Mouse (Mus musculus) CH12.LX (cell line): ENCODE results near the gene Fut11. TPM values are rescaled to one million over a fixed set of nuclear protein-coding genes. Genes with fewer than 3 reads are reported as not detected.

ENCODE experiments used
- DNase-seq: peaks from one replicate; pipeline ENCODE4 v3.0.0-alpha.2; 2013; ENCODE audit errors: extremely low read depth
- H3K27ac ChIP-seq: 2 replicates; pipeline ENCODE4 v1.5.1; 2012; ENCODE audit warnings: low read depth, mild to moderate bottlenecking, control low read depth, moderate library complexity; ENCODE audit not compliant: insufficient read depth
- H3K27me3 ChIP-seq: replicated peaks from 2 replicates; pipeline ENCODE3; 2012; ENCODE audit warnings: inconsistent platforms
- H3K36me3 ChIP-seq, 2 experiments: replicated peaks in 1 of 2; 2 replicates each; pipeline versions ENCODE3 to v1.6.1; 2012; ENCODE audit warnings: inconsistent platforms in 1 of 2, low read length in 1 of 2, mild to moderate bottlenecking in 1 of 2, mixed read lengths in 1 of 2, moderate library complexity in 1 of 2; ENCODE audit not compliant: control insufficient read depth in 1 of 2, insufficient read depth in 1 of 2
- H3K4me1 ChIP-seq, 2 experiments: 2 replicates each; pipeline ENCODE4 v1.6.1; 2012; ENCODE audit warnings: inconsistent platforms in 1 of 2, moderate library complexity in 1 of 2; ENCODE audit not compliant: insufficient read depth in 2 of 2, control insufficient read depth in 1 of 2
- H3K4me2 ChIP-seq: 2 replicates; pipeline ENCODE4 v1.6.1; 2012; ENCODE audit warnings: low read depth, mild to moderate bottlenecking, control low read depth; ENCODE audit not compliant: poor library complexity, insufficient read depth, severe bottlenecking
- H3K4me3 ChIP-seq, 3 experiments: fragments of 150-350 bp in 1 of 3; sonication (generic) in 1 of 3; replicated peaks in 1 of 3; 2 replicates each; pipeline versions ENCODE3 to v1.5.1; 2011 to 2012; ENCODE audit warnings: low read depth in 2 of 3, low read length in 2 of 3, mild to moderate bottlenecking in 2 of 3, moderate library complexity in 2 of 3, control low read depth in 1 of 3, improper control_type of control experiment in 1 of 3, inconsistent platforms in 1 of 3, mixed read lengths in 1 of 3; ENCODE audit not compliant: poor library complexity in 1 of 3
- H3K79me2 ChIP-seq: replicated peaks from 2 replicates; pipeline ENCODE4 v1.6.1; 2012; ENCODE audit warnings: mild to moderate bottlenecking, moderate library complexity; ENCODE audit not compliant: control insufficient read depth, poor library complexity, insufficient read depth, severe bottlenecking; ENCODE audit errors: extremely low read depth
- H3K9ac ChIP-seq: 2 replicates; pipeline ENCODE4 v1.6.1; 2012; ENCODE audit warnings: low read depth, mild to moderate bottlenecking, control low read depth, moderate library complexity; ENCODE audit not compliant: insufficient read depth
- H3K9me3 ChIP-seq: replicated peaks from 2 replicates; pipeline ENCODE3; 2012; ENCODE audit warnings: low read length, inconsistent platforms, mixed read lengths
- CHD1 ChIP-seq: IDR thresholded peaks from 2 replicates; pipeline ENCODE4 v1.6.1; 2012; ENCODE audit warnings: low read depth, low read length, improper control_type of control experiment, inconsistent platforms
- CHD2 ChIP-seq: IDR thresholded peaks from 2 replicates; pipeline ENCODE4 v1.6.1; 2011; ENCODE audit warnings: low read length, improper control_type of control experiment
- CTCF ChIP-seq, 2 experiments: IDR thresholded peaks in 1 of 2; conservative IDR thresholded peaks in 1 of 2; 2 replicates each; pipeline ENCODE4 v1.5.1; 2011 to 2012; ENCODE audit warnings: low read depth in 2 of 2, low read length in 2 of 2, improper control_type of control experiment in 1 of 2, inconsistent platforms in 1 of 2, mild to moderate bottlenecking in 1 of 2, moderate library complexity in 1 of 2
- E2F4 ChIP-seq: IDR thresholded peaks from 2 replicates; pipeline ENCODE4 v1.6.1; 2011; ENCODE audit warnings: low read depth, low read length, improper control_type of control experiment; ENCODE audit not compliant: insufficient replicate concordance
- ELF1 ChIP-seq: IDR thresholded peaks from 2 replicates; pipeline ENCODE4 v1.6.1; 2014; ENCODE audit warnings: low read depth, mild to moderate bottlenecking, inconsistent platforms, low read length, improper control_type of control experiment
- EP300 ChIP-seq: IDR thresholded peaks from 2 replicates; pipeline ENCODE4 v1.6.1; 2011; ENCODE audit warnings: low read length, improper control_type of control experiment
- GABPA ChIP-seq: IDR thresholded peaks from 2 replicates; pipeline ENCODE4 v1.6.1; 2012; ENCODE audit warnings: low read depth, low read length, improper control_type of control experiment, inconsistent platforms; ENCODE audit not compliant: insufficient replicate concordance
- HCFC1 ChIP-seq: IDR thresholded peaks from 2 replicates; pipeline ENCODE4 v1.6.1; 2012; ENCODE audit warnings: low read depth, mild to moderate bottlenecking, inconsistent platforms, low read length, improper control_type of control experiment
- IRF4 ChIP-seq: IDR thresholded peaks from 2 replicates; pipeline ENCODE4 v1.6.1; 2014; ENCODE audit warnings: low read depth, mild to moderate bottlenecking, inconsistent platforms, low read length, improper control_type of control experiment
- JUN ChIP-seq: IDR thresholded peaks from 2 replicates; pipeline ENCODE4 v1.6.1; 2011; ENCODE audit warnings: low read depth, mild to moderate bottlenecking, low read length, improper control_type of control experiment, moderate library complexity; ENCODE audit not compliant: insufficient read depth
- JUND ChIP-seq: conservative IDR thresholded peaks from 2 replicates; pipeline ENCODE4 v1.6.1; 2011; ENCODE audit warnings: low read depth, low read length, improper control_type of control experiment
- MAX ChIP-seq: IDR thresholded peaks from 2 replicates; pipeline ENCODE4 v1.6.1; 2011; ENCODE audit warnings: low read length, improper control_type of control experiment
- MAZ ChIP-seq: IDR thresholded peaks from 2 replicates; pipeline ENCODE4 v1.6.1; 2012; ENCODE audit warnings: low read depth, mild to moderate bottlenecking, inconsistent platforms, low read length, improper control_type of control experiment, moderate library complexity
- MEF2A ChIP-seq: IDR thresholded peaks from 2 replicates; pipeline ENCODE4 v1.6.1; 2014; ENCODE audit warnings: low read depth, mild to moderate bottlenecking, inconsistent platforms, low read length, improper control_type of control experiment, borderline replicate concordance
- MXI1 ChIP-seq: IDR thresholded peaks from 2 replicates; pipeline ENCODE4 v1.6.1; 2011; ENCODE audit warnings: mild to moderate bottlenecking, low read depth, low read length, improper control_type of control experiment
- MYC ChIP-seq: IDR thresholded peaks from 2 replicates; pipeline ENCODE4 v1.6.1; 2011; ENCODE audit warnings: low read depth, mild to moderate bottlenecking, improper control_type of control experiment, low read length
- NELFE ChIP-seq: IDR thresholded peaks from 2 replicates; pipeline ENCODE4 v1.6.1; 2011; ENCODE audit warnings: low read depth, low read length, improper control_type of control experiment
- NRF1 ChIP-seq: IDR thresholded peaks from 2 replicates; pipeline ENCODE4 v1.6.1; 2014; ENCODE audit warnings: low read depth, mild to moderate bottlenecking, inconsistent platforms, low read length, improper control_type of control experiment, moderate library complexity
- PAX5 ChIP-seq: IDR thresholded peaks from 2 replicates; pipeline ENCODE4 v1.6.1; 2012; ENCODE audit warnings: low read length, inconsistent platforms, mixed read lengths
- POLR2A ChIP-seq: IDR thresholded peaks from 2 replicates; pipeline ENCODE4 v1.6.1; 2011; ENCODE audit warnings: low read depth, mild to moderate bottlenecking, improper control_type of control experiment, low read length
- POLR2AphosphoS2 ChIP-seq: IDR thresholded peaks from 2 replicates; pipeline ENCODE4 v1.6.1; 2011; ENCODE audit warnings: low read depth, low read length, improper control_type of control experiment
- RAD21 ChIP-seq: IDR thresholded peaks from 2 replicates; pipeline ENCODE4 v1.6.1; 2011; ENCODE audit warnings: low read depth, mild to moderate bottlenecking, low read length, improper control_type of control experiment, moderate library complexity
- RCOR1 ChIP-seq: conservative IDR thresholded peaks from 2 replicates; pipeline ENCODE4 v1.6.1; 2012; ENCODE audit warnings: low read depth, mild to moderate bottlenecking, inconsistent platforms, low read length, improper control_type of control experiment
- SIN3A ChIP-seq: IDR thresholded peaks from 2 replicates; pipeline ENCODE4 v1.6.1; 2012; ENCODE audit warnings: low read length, improper control_type of control experiment, inconsistent platforms
- SMC3 ChIP-seq: IDR thresholded peaks from 2 replicates; pipeline ENCODE4 v1.6.1; 2011; ENCODE audit warnings: low read depth, low read length, improper control_type of control experiment
- TBP ChIP-seq: conservative IDR thresholded peaks from 2 replicates; pipeline ENCODE4 v1.6.1; 2011; ENCODE audit warnings: low read depth, low read length, improper control_type of control experiment
- TCF12 ChIP-seq: IDR thresholded peaks from 2 replicates; pipeline ENCODE4 v1.6.1; 2014; ENCODE audit warnings: low read depth, mild to moderate bottlenecking, inconsistent platforms, low read length, improper control_type of control experiment
- USF1 ChIP-seq: IDR thresholded peaks from 2 replicates; pipeline ENCODE4 v1.6.1; 2014; ENCODE audit warnings: low read depth, mild to moderate bottlenecking, inconsistent platforms, low read length, improper control_type of control experiment
- USF2 ChIP-seq: conservative IDR thresholded peaks from 2 replicates; pipeline ENCODE4 v1.6.1; 2011; ENCODE audit warnings: low read depth, low read length, improper control_type of control experiment
- ZC3H11A ChIP-seq: IDR thresholded peaks from 2 replicates; pipeline ENCODE4 v1.6.1; 2012; ENCODE audit warnings: low read depth, mild to moderate bottlenecking, inconsistent platforms, low read length, improper control_type of control experiment
- ZKSCAN1 ChIP-seq: IDR thresholded peaks from 2 replicates; pipeline ENCODE4 v1.6.1; 2012; ENCODE audit warnings: low read depth, inconsistent platforms, low read length, improper control_type of control experiment, borderline replicate concordance
- ZNF384 ChIP-seq: IDR thresholded peaks from 2 replicates; pipeline ENCODE4 v1.6.1; 2012; ENCODE audit warnings: low read depth, low read length, improper control_type of control experiment, inconsistent platforms
- dilution Hi-C: fragments of 300-500 bp; cut with MboI; formaldehyde crosslinking; loops from 2 replicates; pipeline ENCODE4 v1.14.3; 2020; ENCODE audit warnings: low sequenced_read_pairs; ENCODE audit not compliant: extremely low pct_unique_long_range_greater_than_20kb, extremely low pct_ligation_motif_present
- in situ Hi-C: fragments of 300-500 bp; cut with MboI; formaldehyde crosslinking; loops from 3 replicates; pipeline ENCODE4 v1.14.3; 2019; ENCODE audit warnings: low sequenced_read_pairs, low pct_ligation_motif_present, low pct_unique_long_range_greater_than_20kb, mixed read lengths
- polyA plus RNA-seq: library from polyadenylated mRNA; unstranded; fragments of >175 nt; gene quantifications from 2 replicates; pipeline ENCODE4 v1.2.1, GENCODE M21; 2012; ENCODE audit warnings: low read depth; ENCODE audit not compliant: insufficient read length
- total RNA-seq, 2 experiments: library from RNA; depleted of rRNA; stranded (reverse); fragments of 300-350 nt in 1 of 2; fragments of >200 nt in 1 of 2; gene quantifications; 2 replicates each; pipeline ENCODE4 v1.2.3; 2012 to 2014

Fut11 gene
- total and polyA plus RNA-seq, 3 experiments = 2.9 to 3.8 (median 3.7) TPM

GRCm38 (mm10) chr14:20672990-20673389 is 21.8 kb upstream of the Fut11 start:
- Histone ChIP-seq H3K9ac (no peak overlapping the region; the same call in 1 of the 2 replicates), H3K36me3 (peaks cover 23 to 32% of the 10 kb centered on the region in 2 experiments), H3K4me1 (peaks cover 0 to 9% of the 10 kb centered on the region in 2 experiments; a peak in 2 of 4 replicates), H3K4me2 (no peak overlapping the region), H3K79me2 (peaks cover 30% of the 10 kb centered on the region), H3K9me3 (peaks cover 9% of the 10 kb centered on the region), H3K27ac (no peak overlapping the region), H3K4me3 (peak overlapping the region in 1 of 3 experiments; percentile 62), H3K27me3 (no peaks in the 10 kb centered on the region)
- in situ Hi-C loops = loop anchor here (10.0 kb wide), 1 partner anchor 278 kb away; the partner anchor contains the start of gene Mrps16
- DNase-seq = peak; percentile 77
- dilution Hi-C loops = no loop called here
- peak; percentile 58 to 65; a peak in 3 of 4 replicates for TF ChIP-seq CTCF (conservative IDR thresholded peaks at IDR 0.05 in 1 of 2, IDR thresholded peaks at IDR 0.05 in 1 of 2; ENCODE audit: low read depth in 2 of 2, low read length in 2 of 2)
- TF ChIP-seq CHD1 = no peak
- TF ChIP-seq RAD21 = peak; percentile 48
- peak; percentile 21; the same call in 1 of the 2 replicates for TF ChIP-seq SMC3

- H3K9me3 ChIP-seq = peaks cover 9% of the 10 kb centered on the region
- no peak for DNase-seq
- peak overlapping the region; percentile 45 for H3K9ac ChIP-seq
- peak overlapping the region; percentile 33 to 62 (median 60) for H3K4me3 ChIP-seq
- dilution Hi-C loops (no loop called here), in situ Hi-C loops (loop anchor here (10.0 kb wide), 1 partner anchor 279 kb away; the partner anchor contains the start of gene Mrps16)
- H3K79me2 ChIP-seq = peaks cover 33% of the 10 kb centered on the region
- 0 out of 2 replicates have a peak overlapping the region, but pooled peaks have one; percentile 37 for H3K27ac ChIP-seq
- H3K27me3 ChIP-seq = no peaks in the 10 kb centered on the region
- peak overlapping the region; percentile 88; the same call in 1 of the 2 replicates for H3K4me2 ChIP-seq
- H3K36me3 ChIP-seq = peaks cover 29 to 39% of the 10 kb centered on the region in 2 experiments
- H3K4me1 ChIP-seq = peaks cover 0 to 9% of the 10 kb centered on the region in 2 experiments; a peak in 2 of 4 replicates
- TF ChIP-seq ZC3H11A (no peak), NRF1 (no peak), GABPA (no peak), MAZ (no peak), MAX (peak; percentile 96), TCF12 (no peak), NELFE (peak; percentile 11; the same call in 1 of the 2 replicates), POLR2AphosphoS2 (peak; percentile 66; the same call in 1 of the 2 replicates), MEF2A (peak; percentile 62; the same call in 1 of the 2 replicates), ZNF384 (no peak), EP300 (no peak), RCOR1 (no peak), JUN (no peak), E2F4 (no peak), PAX5 (no peak), CHD1 (no peak), RAD21 (no peak), SMC3 (no peak), HCFC1 (no peak), JUND (no peak), MYC (peak; percentile 99), SIN3A (no peak), ZKSCAN1 (no peak), CHD2 (no peak), ELF1 (no peak), USF2 (0 out of 2 replicates have a peak, but pooled peaks have one; percentile 46), USF1 (peak; percentile 31), CTCF (conservative IDR thresholded peaks at IDR 0.05 in 1 of 2, IDR thresholded peaks at IDR 0.05 in 1 of 2; ENCODE audit: low read depth in 2 of 2, low read length in 2 of 2) (no peak), TBP (no peak), MXI1 (peak; percentile 95), IRF4 (no peak), POLR2A (no peak)
Observed at GRCm38 (mm10) chr14:20673735-20674063, 21.1 kb upstream of the Fut11 start.
